Mouse (Mus musculus) olfactory bulb, adult 2 months (tissue): ENCODE data around the gene Tmem237. TPM values are rescaled to one million over a fixed set of nuclear protein-coding genes. Genes with fewer than 3 reads are reported as not detected.

Experiments
- H3K27ac ChIP-seq: fragments of 200-500 bp; 2 replicates; pipeline ENCODE4 v1.5.1; 2012; ENCODE audit warnings: low read depth, low read length; ENCODE audit not compliant: insufficient read depth
- H3K4me1 ChIP-seq: fragments of 200-500 bp; 2 replicates; pipeline ENCODE4 v1.6.1; 2012; ENCODE audit warnings: low read length; ENCODE audit not compliant: control insufficient read depth, insufficient read depth
- H3K4me3 ChIP-seq: fragments of 200-500 bp; 2 replicates; pipeline ENCODE4 v1.5.1; 2012; ENCODE audit warnings: mild to moderate bottlenecking, low read depth, low read length, moderate library complexity; ENCODE audit not compliant: insufficient read depth
- CTCF ChIP-seq: fragments of 200-500 bp; IDR thresholded peaks from 2 replicates; pipeline ENCODE4 v1.5.1; 2012; ENCODE audit warnings: low read depth, mild to moderate bottlenecking, low read length, moderate library complexity; ENCODE audit not compliant: insufficient read depth
- POLR2A ChIP-seq: fragments of 200-500 bp; IDR thresholded peaks from 2 replicates; pipeline ENCODE4 v1.6.1; 2012; ENCODE audit warnings: mild to moderate bottlenecking, low read depth, low read length, moderate library complexity; ENCODE audit not compliant: insufficient read depth
- WGBS: fragments of 180-500 bp; shearing (Covaris S2); methylation state at CpG from one replicate; pipeline ENCODE4 v1.1.7; 2018; 5-methylcytosine and 5-hydroxymethylcytosine counted together
- polyA plus RNA-seq: library from polyadenylated mRNA; stranded (reverse); fragments of >200 nt; gene quantifications from 2 replicates; pipeline ENCODE4 v1.2.4, GENCODE M21; 2012; ENCODE audit warnings: low replicate concordance; ENCODE audit not compliant: missing spikeins, insufficient read depth, insufficient read length

The Tmem237 gene
- polyA plus RNA-seq: not detected in 2 replicates

- Histone ChIP-seq H3K27ac (peak within 1 kb of the TSS; percentile 76), H3K4me3 (peak within 1 kb of the TSS; percentile 94), H3K4me1 (no peaks in the 10 kb centered on the region)
- TF ChIP-seq CTCF: no peak
- TF ChIP-seq POLR2A: peak; percentile 73
- under 1% methylated on average over 74 of the region's 74 CpGs for whole genome bisulfite sequencing
These were observed at the start of gene Tmem237 for GRCm38 (mm10) chr1:59119720-59120457. Gene Tmem237, minus strand, starts transcription at chr1:59120408.

DNA sequence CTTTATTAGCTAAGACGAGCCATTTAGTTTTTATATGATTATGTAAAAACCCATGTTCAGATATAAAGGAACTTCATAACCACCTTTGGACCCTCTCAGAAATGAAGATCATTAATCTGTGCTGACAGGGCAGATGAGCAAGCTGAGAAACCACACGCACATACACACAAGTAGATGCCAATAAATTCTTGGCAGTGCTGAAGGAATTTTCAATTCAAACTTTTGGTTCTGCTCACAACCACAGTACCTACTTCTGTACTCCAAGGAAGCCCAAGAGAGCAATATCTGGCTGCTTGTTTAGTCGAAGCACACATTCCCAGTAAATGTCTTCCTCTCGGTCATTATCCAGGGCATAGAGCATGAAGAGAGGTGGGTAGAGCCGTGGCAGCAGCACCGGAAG, 49.4 kb upstream of the Tmem237 start:
- no peaks in the 10 kb centered on the region for H3K4me1 ChIP-seq
- 88% methylated on average over 6 of the region's 6 CpGs for WGBS
- TF ChIP-seq POLR2A (no peak), CTCF (no peak)
- H3K4me3 ChIP-seq: no peak overlapping the region
- no peak overlapping the region for H3K27ac ChIP-seq

DNA sequence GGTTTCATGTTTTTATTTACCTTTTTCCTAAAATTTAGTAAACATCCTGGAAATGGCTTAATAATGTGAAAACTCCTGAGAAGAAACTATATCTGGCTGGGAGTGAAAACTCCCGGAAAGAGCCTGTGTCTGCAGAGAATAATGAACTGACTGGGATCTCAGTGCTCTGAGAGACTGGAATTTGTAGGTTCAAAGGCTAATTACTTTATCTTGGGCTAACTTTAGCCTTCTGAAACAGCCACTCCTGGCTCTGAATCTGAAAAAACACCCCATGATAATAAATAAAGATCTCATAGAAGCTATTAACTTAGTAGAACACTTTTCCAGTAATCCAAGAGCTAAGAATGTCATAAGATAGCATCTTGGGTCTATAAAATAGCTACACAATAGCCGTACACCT, 48.3 kb upstream of the Tmem237 start:
- TF ChIP-seq CTCF (no peak), POLR2A (no peak)
- WGBS: 91% methylated on average over 2 of the region's 2 CpGs
- Histone ChIP-seq H3K27ac (no peak overlapping the region), H3K4me3 (no peak overlapping the region), H3K4me1 (no peaks in the 10 kb centered on the region)

GRCm38 (mm10) chr1:59167654-59168425, 47.6 kb upstream of the Tmem237 start:
- H3K27ac ChIP-seq: no peak overlapping the region
- 88% methylated on average over 4 of the region's 4 CpGs for WGBS

DNA sequence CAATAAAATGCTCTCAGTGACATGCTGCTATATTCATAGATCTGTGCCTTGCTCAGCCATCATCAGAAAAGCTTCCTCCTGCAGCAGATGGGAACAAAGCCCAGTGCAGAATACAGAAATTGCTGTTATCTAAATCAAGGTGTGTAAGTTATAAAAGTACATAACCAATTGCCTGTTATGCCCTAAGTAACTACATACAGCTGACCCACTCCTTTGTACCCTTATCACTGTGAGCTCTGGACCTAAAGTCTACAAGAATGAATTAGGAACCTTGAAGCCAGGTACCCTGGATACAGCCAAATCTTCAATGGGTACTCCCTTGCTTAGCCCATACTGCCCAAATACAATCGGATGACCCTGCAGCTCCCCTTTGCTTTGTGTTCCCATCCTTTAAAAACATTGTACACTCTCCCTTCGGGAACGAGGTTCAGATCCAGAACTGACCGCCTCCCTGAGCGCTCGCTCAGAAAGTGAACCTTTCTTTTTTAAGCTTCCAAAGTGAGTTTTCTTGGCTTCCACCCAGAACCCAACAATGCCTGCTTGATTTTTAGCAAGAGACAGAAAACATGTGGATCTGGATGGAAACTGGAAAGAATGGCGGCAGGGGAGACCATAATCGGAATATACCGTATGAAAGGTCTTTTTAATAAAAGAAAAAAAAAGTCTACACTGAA, 46.2 kb upstream of the Tmem237 start:
- 63% methylated on average over 9 of the region's 9 CpGs for WGBS
- Histone ChIP-seq H3K27ac (no peak overlapping the region), H3K4me3 (no peak overlapping the region), H3K4me1 (peaks cover 11% of the 10 kb centered on the region)
- TF ChIP-seq POLR2A (no peak), CTCF (no peak)

More at GRCm38 (mm10) chr1:59167654-59168425, 47.6 kb upstream of the Tmem237 start:
- no peak overlapping the region for H3K4me3 ChIP-seq
- TF ChIP-seq CTCF: no peak
- H3K4me1 ChIP-seq: peaks cover 7% of the 10 kb centered on the region

DNA sequence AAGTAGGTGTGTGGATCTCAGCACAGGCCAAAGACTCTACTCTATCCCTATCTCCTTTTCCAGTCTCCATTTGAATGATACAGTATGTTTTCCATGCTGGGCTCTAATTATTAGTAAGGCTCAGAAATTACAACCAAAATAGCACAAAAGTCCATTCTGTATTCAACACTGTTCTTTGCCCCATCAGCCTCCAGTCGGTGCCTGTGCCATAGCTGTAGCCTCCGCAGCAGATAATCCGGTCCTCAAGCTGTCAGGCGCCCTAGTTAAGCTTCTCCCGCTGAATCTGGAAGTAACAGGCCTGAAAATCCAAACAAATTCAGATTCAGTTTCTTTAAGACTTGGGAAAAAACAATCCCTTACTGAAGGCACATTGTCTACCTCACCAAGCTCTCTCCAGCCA, 43.7 kb upstream of the Tmem237 start:
- no peak for TF ChIP-seq CTCF
- TF ChIP-seq POLR2A: no peak
- Histone ChIP-seq H3K4me1 (peaks cover 11% of the 10 kb centered on the region), H3K27ac (no peak overlapping the region)

GRCm38 (mm10) chr1:59163030-59163461, 42.8 kb upstream of the Tmem237 start, which contains the start of gene Mpp4:
Gene Mpp4, minus strand, starts transcription at chr1:59163389.
- 25% methylated on average over 12 of the region's 12 CpGs for WGBS
- Histone ChIP-seq H3K27ac (peak within 1 kb of the TSS; percentile 39; the same call in 1 of the 2 replicates), H3K4me1 (peaks cover 11% of the 10 kb centered on the region), H3K4me3 (no peak within 1 kb of the TSS)
- no peak for TF ChIP-seq CTCF
- TF ChIP-seq POLR2A: no peak

More for the DNA sequence above, 43.7 kb upstream of the Tmem237 start:
- WGBS: 57% methylated on average over 5 of the region's 5 CpGs
- H3K4me3 ChIP-seq: no peak overlapping the region

DNA sequence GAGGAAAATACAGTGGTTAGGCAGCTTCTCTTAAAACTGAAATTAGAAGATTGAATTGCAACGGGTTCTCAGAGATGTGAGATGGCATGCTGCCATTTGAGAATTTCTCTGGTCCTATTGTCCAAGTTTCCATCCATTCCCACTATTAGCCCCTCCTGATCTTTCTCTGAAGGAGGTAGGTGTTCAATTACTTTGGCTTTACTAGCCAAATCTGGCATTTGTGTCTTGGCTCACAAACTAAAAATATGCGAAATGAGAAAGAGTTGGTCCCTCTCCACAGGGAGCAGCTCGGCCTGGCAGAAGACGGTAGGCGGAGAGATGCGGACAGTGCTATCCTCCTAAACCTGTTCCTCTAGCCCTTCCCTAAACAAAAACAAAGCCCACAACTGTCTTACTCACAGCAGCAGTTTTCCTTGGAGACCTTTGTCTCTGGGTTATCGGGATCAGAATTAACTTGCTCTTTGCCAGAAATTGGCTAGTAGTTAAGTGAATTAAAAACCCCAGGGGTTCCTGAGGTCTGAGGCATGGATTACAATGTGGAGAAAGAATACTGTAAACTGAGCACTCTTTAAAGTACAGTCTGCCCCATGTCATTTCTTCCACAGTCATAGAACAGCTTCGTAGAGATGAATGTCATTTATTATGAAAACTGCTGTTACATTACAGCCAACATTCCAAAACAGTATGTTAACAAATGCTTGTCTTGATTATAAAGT, 42.3 kb upstream of the Tmem237 start:
- H3K4me3 ChIP-seq: no peak overlapping the region
- H3K4me1 ChIP-seq: peaks cover 11% of the 10 kb centered on the region
- H3K27ac ChIP-seq: peak overlapping the region; percentile 32; the same call in 1 of the 2 replicates
- TF ChIP-seq POLR2A (no peak), CTCF (no peak)
- 34% methylated on average over 8 of the region's 8 CpGs for WGBS

DNA sequence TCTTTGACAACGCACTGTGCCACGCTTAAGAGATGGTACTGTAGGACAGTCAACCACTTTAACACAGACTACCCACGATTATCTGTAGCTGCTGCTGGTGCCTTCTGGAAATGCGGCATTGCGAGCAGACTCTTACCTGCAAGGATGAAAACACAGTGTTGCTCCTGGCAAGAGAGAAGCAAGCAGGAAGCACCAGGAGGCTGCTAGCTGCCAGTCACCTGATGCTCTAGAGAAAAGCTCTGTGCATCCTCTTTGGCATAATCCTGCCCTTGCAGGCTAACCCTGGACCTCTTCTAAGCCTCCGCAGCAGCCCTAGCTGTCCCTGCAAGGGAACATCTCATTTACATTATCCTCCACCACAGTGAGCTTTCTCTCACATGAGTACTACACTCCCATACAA, 41.2 kb upstream of the Tmem237 start:
- 92% methylated on average over 6 of the region's 6 CpGs for WGBS
- H3K4me3 ChIP-seq: no peak overlapping the region
- peaks cover 11% of the 10 kb centered on the region for H3K4me1 ChIP-seq
- TF ChIP-seq CTCF (no peak), POLR2A (no peak)
- no peak overlapping the region for H3K27ac ChIP-seq
